Mouse (Mus musculus) forebrain, embryonic 10.5 days (tissue): Measurements from ENCODE around the gene Lingo1. TPM values are rescaled to one million over a fixed set of nuclear protein-coding genes. Genes with fewer than 3 reads are reported as not detected.

ENCODE experiments used
- DNase-seq: peaks from one replicate; pipeline ENCODE4 v3.0.0-alpha.2; 2017; ENCODE audit warnings: low spot score; ENCODE audit errors: extremely low spot score
- H3K27ac ChIP-seq: fragments of 300-500 bp; sonication (generic); 2 replicates; pipeline ENCODE4 v1.5.1; 2016; ENCODE audit warnings: mild to moderate bottlenecking
- H3K27me3 ChIP-seq: fragments of 300-500 bp; sonication (generic); 2 replicates; pipeline ENCODE4 v1.6.1; 2016; ENCODE audit warnings: mild to moderate bottlenecking; ENCODE audit not compliant: poor library complexity, severe bottlenecking
- H3K36me3 ChIP-seq: fragments of 300-500 bp; sonication (generic); replicated peaks from 2 replicates; pipeline ENCODE4 v1.6.1; 2016; ENCODE audit warnings: mild to moderate bottlenecking, moderate library complexity
- H3K4me1 ChIP-seq: fragments of 300-500 bp; sonication (generic); 2 replicates; pipeline ENCODE4 v1.6.1; 2016
- H3K4me3 ChIP-seq: fragments of 300-500 bp; sonication (generic); 2 replicates; pipeline ENCODE4 v1.5.1; 2016; ENCODE audit warnings: mild to moderate bottlenecking, moderate library complexity
- H3K9me3 ChIP-seq: fragments of 300-500 bp; sonication (generic); 2 replicates; pipeline ENCODE4 v1.6.1; 2016; ENCODE audit warnings: mild to moderate bottlenecking, moderate library complexity
- WGBS: fragments of 180-500 bp; shearing (Covaris S2); methylation state at CpG from one replicate; pipeline ENCODE4 v1.1.7; 2016; 5-methylcytosine and 5-hydroxymethylcytosine counted together
- polyA plus RNA-seq: library from polyadenylated mRNA; unstranded; fragments of >200 nt; fragmentation: Nextera tagmentation; extraction: Ambion mirVana; gene quantifications from 2 replicates; pipeline ENCODE4 v1.2.1, GENCODE M21; 2016

Gene Lingo1
- polyA plus RNA-seq, 1 experiment from 2014 or later = 0.74 TPM

DNA sequence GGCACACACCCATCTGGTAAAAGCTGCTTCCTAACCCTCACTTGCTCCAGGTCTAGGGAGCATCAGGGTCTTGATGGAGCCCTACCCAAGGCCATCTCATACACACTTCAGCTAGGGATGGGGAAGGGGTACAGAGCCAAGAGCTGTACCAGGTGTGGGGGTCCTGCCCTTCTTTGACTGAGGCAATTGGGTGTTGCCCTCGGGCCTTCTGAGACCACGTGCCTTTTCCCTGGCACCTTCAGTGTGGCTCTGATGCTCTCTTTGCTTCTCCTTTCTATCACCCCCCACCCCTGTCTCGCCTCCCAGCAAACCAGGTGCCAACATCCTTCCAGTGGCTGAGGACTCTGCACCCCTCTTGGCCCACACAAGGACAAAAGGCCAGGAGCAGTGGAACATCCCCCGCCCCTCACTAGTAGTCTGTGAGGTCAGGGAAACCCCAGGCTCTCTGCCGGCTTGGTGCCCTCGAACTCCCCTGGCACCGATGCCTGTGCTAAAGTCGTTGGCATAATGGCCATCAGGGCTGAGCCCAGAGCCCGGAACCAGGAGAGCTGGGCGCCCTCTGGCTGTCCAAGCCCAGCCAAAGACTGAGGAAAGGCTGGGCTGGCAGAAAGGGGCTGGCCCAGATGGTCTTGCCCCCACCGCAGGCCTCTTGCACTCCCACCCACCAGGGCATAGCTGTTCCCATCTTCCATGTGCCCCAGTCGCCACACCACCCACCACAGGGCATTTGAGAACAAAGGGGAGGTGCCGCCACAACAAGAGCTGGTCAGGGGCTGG is 162.6 kb downstream of the Lingo1 start:
- Histone ChIP-seq H3K36me3 (no peaks in the 10 kb centered on the region), H3K4me3 (peak overlapping the region; percentile 76; the same call in 1 of the 2 replicates), H3K27ac (no peak overlapping the region; the same call in 1 of the 2 replicates), H3K27me3 (peaks cover 81% of the 10 kb centered on the region), H3K9me3 (no peaks in the 10 kb centered on the region), H3K4me1 (peaks cover 35% of the 10 kb centered on the region)
- WGBS = 32% methylated on average over 13 of the region's 13 CpGs
- no peak for DNase-seq

DNA sequence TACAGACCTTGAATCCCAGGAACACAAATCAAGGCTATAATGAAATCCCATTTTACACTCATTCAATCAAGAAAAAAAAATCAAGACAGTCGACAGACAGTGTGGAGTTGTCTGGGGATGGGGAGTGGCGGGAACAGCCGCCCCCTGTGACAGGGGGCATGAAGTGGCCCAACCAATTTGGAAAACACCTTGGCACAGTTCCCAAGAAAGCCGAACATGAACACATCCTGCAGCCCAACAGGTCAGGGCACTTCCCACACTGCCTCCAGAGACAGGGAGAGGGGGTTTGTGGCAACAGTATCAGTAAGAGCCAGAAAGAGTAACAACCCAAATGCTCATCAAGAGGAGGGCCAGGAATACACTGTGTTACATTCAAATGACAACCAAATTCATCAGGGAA is 165.3 kb downstream of the Lingo1 start:
- Histone ChIP-seq H3K27me3 (peaks cover 63% of the 10 kb centered on the region), H3K4me3 (no peak overlapping the region), H3K27ac (no peak overlapping the region), H3K36me3 (no peaks in the 10 kb centered on the region), H3K9me3 (no peaks in the 10 kb centered on the region), H3K4me1 (peaks cover 23% of the 10 kb centered on the region)
- DNase-seq = no peak
- 86% methylated on average over 4 of the region's 4 CpGs for WGBS

DNA sequence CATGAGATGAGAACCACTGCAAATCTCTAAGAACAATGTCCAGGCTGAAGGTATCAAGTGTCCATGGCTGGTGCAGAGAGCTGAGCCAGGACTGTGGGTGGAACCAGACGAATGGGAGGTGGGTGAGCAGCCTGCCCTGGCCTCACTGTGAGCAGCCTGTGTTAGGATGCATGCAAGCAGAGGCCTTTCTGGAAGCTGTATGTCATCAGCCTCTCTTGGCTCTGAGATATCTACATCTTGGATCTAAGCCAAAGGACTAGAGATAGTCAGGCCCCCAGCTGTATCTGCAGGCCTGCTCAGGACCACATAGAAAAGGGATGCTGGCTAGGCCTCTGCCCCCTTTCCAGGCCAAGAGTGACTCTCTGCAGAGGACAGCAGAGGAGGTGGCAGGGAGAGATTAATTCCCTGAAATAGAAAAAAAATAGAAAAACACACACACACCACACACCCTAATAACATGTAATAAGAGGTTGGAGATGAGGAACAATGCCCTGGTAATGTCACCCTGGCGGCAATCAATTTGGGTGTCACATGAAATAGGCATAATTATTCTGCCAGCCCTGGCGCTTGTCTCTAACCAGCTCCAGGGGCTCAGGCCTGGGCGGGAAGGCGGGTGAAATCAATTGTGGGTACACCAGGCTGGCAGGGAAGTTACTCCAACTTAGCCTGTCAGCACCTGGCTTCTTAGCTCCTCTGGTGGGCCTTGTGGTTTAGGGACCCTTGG is 166.4 kb downstream of the Lingo1 start:
- 83% methylated on average over 5 of the region's 5 CpGs for WGBS
- no peaks in the 10 kb centered on the region for H3K36me3 ChIP-seq
- no peak for DNase-seq
- H3K9me3 ChIP-seq = no peaks in the 10 kb centered on the region
- H3K4me3 ChIP-seq = no peak overlapping the region
- H3K4me1 ChIP-seq = peaks cover 20% of the 10 kb centered on the region
- no peak overlapping the region for H3K27ac ChIP-seq
- peaks cover 53% of the 10 kb centered on the region for H3K27me3 ChIP-seq

DNA sequence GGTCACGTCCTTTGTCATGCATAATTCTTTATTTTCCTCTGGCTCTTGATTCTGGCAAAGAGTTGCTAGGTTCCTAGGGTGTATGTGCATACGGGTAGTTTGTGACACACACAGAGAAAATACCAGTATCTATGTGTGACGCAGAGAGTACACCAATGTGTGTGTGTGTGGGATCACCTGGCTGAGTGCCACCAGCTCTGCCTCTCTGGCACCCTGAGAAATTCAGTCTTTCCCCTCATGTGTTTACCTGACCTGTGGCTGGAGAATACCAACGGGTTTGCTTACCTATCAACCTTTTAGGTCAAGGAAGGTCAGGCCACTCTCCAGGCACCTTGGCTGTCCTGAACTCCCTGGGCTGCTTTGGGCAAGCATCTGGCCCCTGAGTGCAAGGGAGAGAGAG is 169.0 kb downstream of the Lingo1 start:
- Histone ChIP-seq H3K4me3 (no peak overlapping the region), H3K27me3 (peaks cover 40% of the 10 kb centered on the region), H3K27ac (no peak overlapping the region), H3K9me3 (no peaks in the 10 kb centered on the region), H3K4me1 (peaks cover 12% of the 10 kb centered on the region), H3K36me3 (no peaks in the 10 kb centered on the region)
- whole genome bisulfite sequencing = 81% methylated on average over 4 of the region's 4 CpGs
- DNase-seq = no peak

DNA sequence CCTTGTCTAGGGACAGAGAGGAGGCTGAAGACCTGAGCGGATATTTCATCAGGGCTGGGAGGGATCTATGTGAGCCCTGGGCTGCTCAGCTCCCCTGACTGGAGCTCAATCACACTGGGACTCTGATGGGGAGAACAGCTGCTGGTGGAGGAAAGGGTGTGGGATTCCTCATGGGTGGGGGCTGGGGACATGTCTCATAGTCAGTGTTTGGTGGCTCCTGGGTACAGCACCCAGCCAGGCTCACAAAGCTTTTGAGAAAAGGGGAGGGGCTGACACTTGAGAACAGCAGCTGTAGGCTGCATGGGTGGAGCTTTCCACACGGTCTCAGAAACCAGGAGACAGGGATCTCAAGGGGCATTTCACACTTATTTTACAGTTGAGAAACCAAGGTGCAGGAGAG is 171.3 kb downstream of the Lingo1 start:
- WGBS = 47% methylated on average over 2 of the region's 2 CpGs
- H3K27ac ChIP-seq = no peak overlapping the region
- no peaks in the 10 kb centered on the region for H3K9me3 ChIP-seq
- DNase-seq = no peak
- H3K36me3 ChIP-seq = no peaks in the 10 kb centered on the region
- peaks cover 46% of the 10 kb centered on the region for H3K27me3 ChIP-seq
- H3K4me1 ChIP-seq = peaks cover 21% of the 10 kb centered on the region
- no peak overlapping the region for H3K4me3 ChIP-seq

DNA sequence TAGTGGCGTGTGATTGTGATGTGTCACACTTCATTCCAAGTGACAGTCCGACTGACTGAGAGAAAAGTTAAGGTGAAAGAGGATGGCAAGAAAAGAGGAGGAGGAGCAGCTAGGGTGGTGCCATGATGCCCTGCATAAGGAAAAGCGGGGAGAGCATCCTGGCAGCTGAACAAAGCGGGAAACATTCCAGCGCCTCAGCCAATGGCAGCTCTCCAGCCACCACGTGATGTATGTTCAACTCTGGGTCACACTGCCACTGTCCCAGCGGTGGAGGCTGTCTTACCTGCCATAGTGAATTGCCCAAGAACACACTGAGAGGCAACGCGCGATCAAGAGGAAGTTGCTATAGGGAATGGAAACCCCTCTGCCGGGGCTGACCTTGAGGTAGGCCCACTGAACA is 172.9 kb downstream of the Lingo1 start:
- peaks cover 61% of the 10 kb centered on the region for H3K27me3 ChIP-seq
- H3K4me3 ChIP-seq = no peak overlapping the region
- H3K4me1 ChIP-seq = peaks cover 21% of the 10 kb centered on the region
- WGBS = 91% methylated on average over 11 of the region's 11 CpGs
- DNase-seq = no peak
- no peaks in the 10 kb centered on the region for H3K36me3 ChIP-seq
- H3K27ac ChIP-seq = no peak overlapping the region
- H3K9me3 ChIP-seq = no peaks in the 10 kb centered on the region

DNA sequence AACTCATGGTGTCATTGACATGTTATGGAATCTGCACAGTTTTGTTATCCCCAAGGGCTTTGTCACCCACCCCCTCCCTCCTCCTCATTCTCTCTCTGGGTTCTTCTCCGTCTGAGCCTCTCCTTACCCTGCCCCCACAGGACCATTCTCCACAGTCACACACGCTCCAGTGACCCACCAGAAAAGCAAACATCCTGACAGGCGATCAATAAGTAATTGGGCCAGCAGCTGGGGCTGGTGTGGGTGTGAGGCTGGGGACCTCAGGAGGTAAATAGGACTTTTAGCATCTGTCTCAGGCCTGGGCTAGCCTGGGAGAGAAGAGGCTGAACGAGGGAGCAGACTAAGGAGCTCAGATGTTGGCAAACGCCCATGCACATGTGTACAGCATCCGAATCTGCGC is 173.5 kb downstream of the Lingo1 start:
- peaks cover 64% of the 10 kb centered on the region for H3K27me3 ChIP-seq
- H3K9me3 ChIP-seq = no peaks in the 10 kb centered on the region
- DNase-seq = no peak
- H3K4me3 ChIP-seq = no peak overlapping the region
- whole genome bisulfite sequencing = 63% methylated on average over 7 of the region's 7 CpGs
- H3K36me3 ChIP-seq = no peaks in the 10 kb centered on the region
- no peak overlapping the region for H3K27ac ChIP-seq
- peaks cover 21% of the 10 kb centered on the region for H3K4me1 ChIP-seq

DNA sequence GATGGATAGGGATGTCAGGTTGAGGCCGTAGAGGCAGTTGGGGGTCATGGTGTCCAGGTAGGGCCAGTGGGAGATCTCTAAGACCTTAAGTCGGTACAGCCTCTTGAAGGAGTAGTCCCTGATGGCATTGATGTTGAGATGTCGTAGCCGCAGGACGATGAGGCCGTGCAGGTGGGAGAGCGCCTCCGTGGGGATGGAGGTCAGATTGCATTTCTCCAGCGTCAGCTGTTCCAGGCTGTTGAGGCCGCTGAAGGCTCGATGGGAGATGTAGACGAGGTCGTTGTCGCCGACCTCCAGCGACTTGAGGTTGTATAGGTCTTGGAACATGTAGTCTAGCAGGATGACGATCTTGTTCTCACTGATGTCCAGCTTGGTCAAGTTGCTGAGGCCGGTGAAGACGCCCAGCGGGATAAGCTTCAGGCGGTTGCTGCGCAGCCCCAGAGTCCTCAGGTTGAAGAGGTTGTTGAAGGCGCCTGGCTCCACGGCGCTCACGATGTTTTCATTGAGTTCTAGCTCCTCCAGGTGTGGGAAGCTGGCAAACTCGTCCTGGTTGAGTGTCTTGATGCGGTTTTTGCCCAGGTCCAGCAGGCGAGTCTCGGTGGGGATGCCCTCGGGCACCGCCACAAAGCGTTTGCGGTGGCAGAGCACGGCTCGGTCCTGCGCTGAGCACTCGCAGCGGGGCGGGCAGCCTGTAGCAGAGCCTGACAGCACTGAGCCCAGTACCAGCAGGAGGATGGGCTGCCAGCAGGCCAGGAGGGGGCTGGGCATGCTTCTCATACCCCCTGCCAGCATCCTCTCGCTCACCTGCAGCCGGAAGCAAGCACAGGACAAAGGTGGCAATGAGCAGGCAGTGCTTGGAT is 175.5 kb downstream of the Lingo1 start:
- Histone ChIP-seq H3K27me3 (peaks cover 71% of the 10 kb centered on the region), H3K9me3 (no peaks in the 10 kb centered on the region), H3K4me1 (peaks cover 21% of the 10 kb centered on the region), H3K36me3 (no peaks in the 10 kb centered on the region), H3K27ac (no peak overlapping the region), H3K4me3 (peak overlapping the region; percentile 23; the same call in 1 of the 2 replicates)
- no peak for DNase-seq
- 22% methylated on average over 42 of the region's 42 CpGs for WGBS

DNA sequence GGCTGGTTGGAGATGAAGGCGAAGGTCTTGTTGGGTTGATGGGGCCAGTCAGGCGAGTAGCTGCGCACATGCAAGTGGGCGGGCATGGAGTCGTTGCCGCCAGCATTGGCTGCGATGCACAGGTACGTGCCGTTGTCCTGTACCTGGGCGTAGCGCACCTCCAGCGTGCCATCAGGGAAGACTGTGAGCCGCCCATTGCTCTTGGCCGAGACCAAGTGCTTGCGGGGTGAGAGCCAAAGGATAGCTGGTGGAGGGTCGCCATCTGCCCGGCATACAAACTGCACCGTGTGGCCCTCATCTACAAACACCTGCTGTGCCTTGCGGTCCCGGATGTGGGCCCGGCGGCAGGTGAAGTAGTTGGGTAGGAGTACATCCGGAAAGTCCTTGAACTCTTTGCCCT is 176.6 kb downstream of the Lingo1 start:
- 77% methylated on average over 23 of the region's 23 CpGs for WGBS
- Histone ChIP-seq H3K4me3 (no peak overlapping the region), H3K4me1 (peaks cover 12% of the 10 kb centered on the region), H3K27ac (no peak overlapping the region), H3K9me3 (no peaks in the 10 kb centered on the region), H3K36me3 (no peaks in the 10 kb centered on the region), H3K27me3 (peaks cover 71% of the 10 kb centered on the region)
- DNase-seq = no peak

DNA sequence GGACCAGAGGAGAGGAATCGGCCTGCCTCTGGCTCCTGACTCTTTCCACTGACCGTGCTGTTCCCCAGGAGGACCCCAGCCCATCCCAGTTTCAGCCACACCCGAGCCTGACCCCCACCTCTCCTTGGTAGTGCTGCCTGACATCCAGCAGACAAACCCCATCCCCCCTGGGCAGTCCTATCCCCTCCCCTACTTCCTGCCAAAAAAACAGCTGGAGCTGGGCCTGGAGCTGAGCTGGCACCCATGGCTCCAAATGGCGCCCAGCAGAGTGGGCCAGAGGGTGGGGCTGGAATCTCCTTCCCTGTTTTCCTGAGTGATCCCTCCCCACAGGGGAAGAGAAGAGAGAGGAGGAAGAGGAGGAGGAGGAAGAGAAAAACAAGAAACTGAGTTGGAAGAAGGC is 177.6 kb downstream of the Lingo1 start:
- Histone ChIP-seq H3K4me3 (no peak overlapping the region), H3K4me1 (peaks cover 9% of the 10 kb centered on the region), H3K9me3 (no peaks in the 10 kb centered on the region), H3K27me3 (peaks cover 71% of the 10 kb centered on the region), H3K27ac (no peak overlapping the region), H3K36me3 (no peaks in the 10 kb centered on the region)
- DNase-seq = no peak
- 83% methylated on average over 4 of the region's 4 CpGs for WGBS

DNA sequence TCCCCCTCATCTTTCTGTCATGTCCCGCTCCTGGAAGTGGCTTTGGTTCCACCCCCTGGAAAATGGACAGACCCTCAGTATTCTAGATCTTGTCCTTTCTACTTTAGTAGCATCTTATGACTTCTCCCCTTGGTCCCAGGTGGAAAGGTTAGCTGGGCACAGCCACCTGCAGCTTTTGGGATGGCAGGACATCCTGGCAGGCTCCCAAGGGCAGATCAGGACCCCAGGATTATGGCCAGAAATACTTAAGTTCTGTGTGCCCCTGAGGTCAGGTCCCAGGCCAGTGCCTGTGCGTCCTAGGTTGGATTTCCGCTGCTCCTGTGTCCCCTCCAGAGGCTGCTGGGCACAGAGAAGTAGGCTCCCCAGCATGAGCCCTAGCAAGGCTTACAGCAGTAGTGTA is 180.2 kb downstream of the Lingo1 start:
- Histone ChIP-seq H3K27ac (no peak overlapping the region), H3K9me3 (no peaks in the 10 kb centered on the region), H3K4me3 (no peak overlapping the region), H3K36me3 (no peaks in the 10 kb centered on the region), H3K4me1 (peaks cover 14% of the 10 kb centered on the region), H3K27me3 (peaks cover 62% of the 10 kb centered on the region)
- 83% methylated on average over 3 of the region's 3 CpGs for WGBS
- no peak for DNase-seq

DNA sequence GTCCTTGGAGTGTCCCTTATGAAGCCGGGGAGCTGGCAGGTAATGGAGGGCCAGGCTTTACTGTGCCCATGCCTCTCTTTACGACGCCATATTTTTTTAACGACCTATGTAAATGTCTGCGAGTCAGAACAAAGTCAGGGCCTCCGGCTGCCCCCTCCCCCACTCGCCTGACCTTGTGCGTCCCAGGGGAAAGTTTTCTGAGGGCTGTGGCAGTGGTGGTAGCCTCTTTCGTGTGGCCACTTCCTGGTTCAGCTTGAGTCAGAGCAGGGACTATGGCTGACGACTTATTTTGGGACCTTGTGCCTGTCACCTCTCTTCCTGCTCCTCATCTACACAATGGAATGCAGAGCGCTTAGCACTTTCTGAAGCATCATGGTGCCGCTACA is 183.5 kb downstream of the Lingo1 start:
- H3K27me3 ChIP-seq = peaks cover 65% of the 10 kb centered on the region
- no peak overlapping the region for H3K4me3 ChIP-seq
- H3K27ac ChIP-seq = 0 out of 2 replicates have a peak overlapping the region, but pooled peaks have one; percentile 30
- WGBS = 72% methylated on average over 12 of the region's 12 CpGs
- H3K9me3 ChIP-seq = no peaks in the 10 kb centered on the region
- no peak for DNase-seq
- H3K36me3 ChIP-seq = no peaks in the 10 kb centered on the region
- H3K4me1 ChIP-seq = peaks cover 33% of the 10 kb centered on the region
